Mouse (Mus musculus) 3134 (cell line): ENCODE measurements at regions not wholly inside any gene's neighbourhood (a gene's known extent, or its start where the extent isn't known, plus 50 kb on each side); places are given as distances from the start of the nearest gene placed in this dataset.

ENCODE experiments used
- DNase-seq: peaks from one replicate; pipeline ENCODE4 v3.0.0-alpha.2; 2011; ENCODE audit warnings: low spot score; ENCODE audit not compliant: insufficient read length; ENCODE audit errors: extremely low read depth

- DNase-seq, result no peak
Observed at GRCm38 (mm10) chr12:7382455-7382854, 595.0 kb upstream of the Apob start.

GRCm38 (mm10) chr12:7403800-7404199, 573.6 kb upstream of the Apob start:
- DNase-seq, result no peak

- DNase-seq, result no peak
Observed at GRCm38 (mm10) chr12:7411810-7412209, 565.6 kb upstream of the Apob start.

GRCm38 (mm10) chr12:7420276-7420675, 557.2 kb upstream of the Apob start:
- no peak for DNase-seq

GRCm38 (mm10) chr12:7421826-7422540, 555.5 kb upstream of the Apob start:
- no peak for DNase-seq

GRCm38 (mm10) chr12:7430981-7431380, 546.5 kb upstream of the Apob start:
- no peak for DNase-seq

GRCm38 (mm10) chr12:7445238-7445637, 532.2 kb upstream of the Apob start:
- DNase-seq, result no peak

- DNase-seq, result no peak
Observed at GRCm38 (mm10) chr12:7450506-7450905, 526.9 kb upstream of the Apob start.

GRCm38 (mm10) chr12:7457036-7457435, 520.4 kb upstream of the Apob start:
- no peak for DNase-seq

GRCm38 (mm10) chr12:7457544-7457943, 519.9 kb upstream of the Apob start:
- DNase-seq, result no peak

- no peak for DNase-seq
Observed at GRCm38 (mm10) chr12:7464947-7465346, 512.5 kb upstream of the Apob start.

- no peak for DNase-seq
Observed at GRCm38 (mm10) chr12:7512579-7513248, 464.7 kb upstream of the Apob start.

GRCm38 (mm10) chr12:7537389-7537788, 440.1 kb upstream of the Apob start:
- no peak for DNase-seq

- DNase-seq, result no peak
Observed at GRCm38 (mm10) chr12:7543281-7543981, 434.0 kb upstream of the Apob start.

GRCm38 (mm10) chr12:7548759-7549158, 428.7 kb upstream of the Apob start:
- DNase-seq, result no peak

- no peak for DNase-seq
Observed at GRCm38 (mm10) chr12:7560245-7560644, 417.2 kb upstream of the Apob start.

GRCm38 (mm10) chr12:7576081-7576480, 401.4 kb upstream of the Apob start:
- no peak for DNase-seq

- DNase-seq, result no peak
Observed at GRCm38 (mm10) chr12:7587501-7587900, 389.9 kb upstream of the Apob start.

- DNase-seq, result no peak
Observed at GRCm38 (mm10) chr12:7611272-7612092, 366.0 kb upstream of the Apob start.

GRCm38 (mm10) chr12:7636417-7637175, 340.9 kb upstream of the Apob start:
- DNase-seq, result no peak
